Mouse (Mus musculus): Measurements from ENCODE around the gene Ucp2.

- no peak for TF ChIP-seq GATA1 (IDR thresholded peaks at IDR 0.05; ENCODE audit: low read length)
- TF ChIP-seq TAL1 (IDR thresholded peaks at IDR 0.05; ENCODE audit: low read length) = no peak
These were observed 46.4 kb downstream of the Ucp2 start for GRCm38 (mm10) chr7:100539516-100539915.

Data from erythroblast, embryonic 14.5 days (primary cell).